Mouse (Mus musculus) left cerebral cortex, postnatal 25 days (tissue): Measurements from ENCODE around the gene Top3a. TPM values are rescaled to one million over a fixed set of nuclear protein-coding genes. Genes with fewer than 3 reads are reported as not detected.

Experiments used
- DNase-seq, 2 experiments: peaks; one replicate each; pipeline ENCODE4 v3.0.0; 2022; ENCODE audit warnings: low spot score in 2 of 2, mixed read lengths in 1 of 2
- intact Hi-C: fragments of 180-260 bp; cut with DNase I; formaldehyde crosslinking; loops from one replicate; pipeline ENCODE4 v1.15.1; 2025
- microRNA-seq, 2 experiments: library from miRNA; unstranded; fragments of <30 nt; microRNA quantifications; one replicate each; pipeline ENCODE4 v1.2.0; 2022
- total RNA-seq, 2 experiments: library from RNA; stranded (reverse); gene quantifications; 2 replicates each; pipeline ENCODE4 v1.2.3; 2021

The Top3a gene
- total RNA-seq, 2 experiments from 2014 or later, result 4.2 to 5.1 TPM

GRCm38 (mm10) chr11:60698806-60699523 lies 78.2 kb downstream of the Top3a start:
- intact Hi-C loops, result loop anchor here (1.0 to 10.0 kb wide), 5 partner anchors 28 to 236 kb away; partner anchors contain the start of genes Alkbh5, Flii, Map2k3 and Smcr8
- peak; percentile 6 to 30 for DNase-seq

- intact Hi-C loops, result loop anchor here (5.0 to 10.0 kb wide), 3 partner anchors 160 to 237 kb away; partner anchors contain the start of genes Alkbh5, Map2k3 and Tmem11
- peak; percentile 0 to 1 for DNase-seq
Observed at GRCm38 (mm10) chr11:60697561-60697960, 79.6 kb downstream of the Top3a start.

GRCm38 (mm10) chr11:60696165-60696564 lies 81.0 kb downstream of the Top3a start:
- DNase-seq, result no peak
- intact Hi-C loops, result loop anchor here (5.0 to 10.0 kb wide), 3 partner anchors 159 to 239 kb away; partner anchors contain the start of genes Alkbh5, Map2k3 and Tmem11

Small RNA genes lying within 50 kb of the gene (microRNA-seq; reads per million reads assigned to microRNA genes)
- gene Mir5100, result 1.7 reads per million in 2 experiments

Other genes starting within 250 kb of the Top3a start
- gene Alkbh5, start 241.0 kb downstream of the Top3a start, total RNA-seq, result 10 to 100 TPM; 55.2 to 55.6 TPM
- 10 to 100 TPM; 37.1 to 40.6 TPM for gene Llgl1, start 77.6 kb downstream of the Top3a start, total RNA-seq
- 10 to 100 TPM; 49.2 to 53.8 TPM for gene Flii, start 50.1 kb downstream of the Top3a start, total RNA-seq
- gene Mief2, start 49.0 kb downstream of the Top3a start, total RNA-seq, result 10 to 100 TPM; 22.5 to 23.0 TPM
- 10 to 100 TPM; 30.1 to 32.5 TPM for gene Smcr8, start 159 bp upstream of the Top3a start, total RNA-seq
- 1 to 10 TPM; 1.9 to 2.7 TPM for gene Shmt1, start 34.4 kb upstream of the Top3a start, total RNA-seq
- 10 to 100 TPM; 29.8 to 30.1 TPM for gene Dhrs7b, start 53.3 kb upstream of the Top3a start, total RNA-seq
- 10 to 100 TPM; 28.5 to 28.7 TPM for gene Tmem11, start 101.9 kb upstream of the Top3a start, total RNA-seq
- gene Natd1, start 137.4 kb upstream of the Top3a start, total RNA-seq, result 10 to 100 TPM; 10.3 to 11.1 TPM
- 10 to 100 TPM; 14.0 to 14.1 TPM for gene Map2k3, start 154.7 kb upstream of the Top3a start, total RNA-seq
- 10 to 100 TPM; 17.4 to 19.6 TPM for gene Kcnj12, start 245.2 kb upstream of the Top3a start, total RNA-seq